Mouse (Mus musculus): ENCODE measurements around the gene Cmtm5. TPM values are rescaled to one million over a fixed set of nuclear protein-coding genes. Genes with fewer than 3 reads are reported as not detected.
"Not testable (repeated sequence)": the region's sequence is repeated elsewhere in the genome, so short reads cannot be mapped to it uniquely, and the experiment has no call there.

Gene Cmtm5
- polyA plus RNA-seq, 1 experiment, result not detected

GRCm38 (mm10) chr14:54976633-54977032 lies 40.6 kb downstream of the Cmtm5 start, which contains the start of gene Gm17428:
TSS of gene Gm17428 (plus strand) at chr14:54976933.
- no peaks in the 10 kb centered on the region for H3K36me3 ChIP-seq (ENCODE audit: control insufficient read depth)
- no peak within 1 kb of the TSS for H3K4me3 ChIP-seq (replicated peaks)
- no peaks in the 10 kb centered on the region; the same call in 1 of the 2 replicates for H3K27me3 ChIP-seq (ENCODE audit: control insufficient read depth)
- no peak for TF ChIP-seq TAL1 (IDR thresholded peaks at IDR 0.05; ENCODE audit: low read length)
- no peak for TF ChIP-seq GATA1 (IDR thresholded peaks at IDR 0.05; ENCODE audit: low read length)
- no peaks in the 10 kb centered on the region for H3K4me1 ChIP-seq (ENCODE audit: control insufficient read depth)
- no peaks in the 10 kb centered on the region for H3K9me3 ChIP-seq (ENCODE audit: control insufficient read depth, low read length)

GRCm38 (mm10) chr14:54978664-54979063 lies 42.6 kb downstream of the Cmtm5 start:
- no peaks in the 10 kb centered on the region for H3K4me1 ChIP-seq (ENCODE audit: control insufficient read depth)
- H3K27me3 ChIP-seq (ENCODE audit: control insufficient read depth), result no peaks in the 10 kb centered on the region; the same call in 1 of the 2 replicates
- no peaks in the 10 kb centered on the region for H3K9me3 ChIP-seq (ENCODE audit: control insufficient read depth, low read length)
- H3K4me3 ChIP-seq (replicated peaks), result no peak overlapping the region
- TF ChIP-seq GATA1 (IDR thresholded peaks at IDR 0.05; ENCODE audit: low read length) (no peak), TAL1 (IDR thresholded peaks at IDR 0.05; ENCODE audit: low read length) (no peak)
- no peaks in the 10 kb centered on the region for H3K36me3 ChIP-seq (ENCODE audit: control insufficient read depth)

DNA sequence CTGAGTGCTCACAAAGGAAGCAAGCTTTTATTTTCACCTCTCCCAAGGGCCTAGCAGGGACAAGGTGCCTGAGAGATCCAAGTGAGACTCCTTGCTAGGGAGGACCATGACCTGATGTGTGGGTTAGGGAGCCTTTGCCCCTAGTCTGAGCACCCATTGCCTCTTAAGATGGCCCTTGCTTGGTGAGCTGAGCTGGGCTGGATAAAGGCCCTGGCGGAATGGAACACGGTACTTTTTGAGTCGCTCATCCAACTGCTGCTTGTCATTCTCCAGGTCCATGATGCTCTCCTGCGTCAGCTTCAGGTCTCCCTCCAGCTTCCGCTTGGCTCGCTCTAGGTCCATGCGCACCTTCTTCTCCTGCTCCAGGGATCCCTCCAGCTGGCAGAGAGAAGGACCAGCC lies 45.9 kb downstream of the Cmtm5 start:
- H3K4me1 ChIP-seq (ENCODE audit: control insufficient read depth), result no peaks in the 10 kb centered on the region
- H3K36me3 ChIP-seq (ENCODE audit: control insufficient read depth), result no peaks in the 10 kb centered on the region
- H3K4me3 ChIP-seq (replicated peaks), result no peak overlapping the region
- no peaks in the 10 kb centered on the region for H3K9me3 ChIP-seq (ENCODE audit: control insufficient read depth, low read length)
- no peaks in the 10 kb centered on the region for H3K27me3 ChIP-seq (ENCODE audit: control insufficient read depth)
- TF ChIP-seq TAL1 (IDR thresholded peaks at IDR 0.05; ENCODE audit: low read length), result no peak
- no peak for TF ChIP-seq GATA1 (IDR thresholded peaks at IDR 0.05; ENCODE audit: low read length)

DNA sequence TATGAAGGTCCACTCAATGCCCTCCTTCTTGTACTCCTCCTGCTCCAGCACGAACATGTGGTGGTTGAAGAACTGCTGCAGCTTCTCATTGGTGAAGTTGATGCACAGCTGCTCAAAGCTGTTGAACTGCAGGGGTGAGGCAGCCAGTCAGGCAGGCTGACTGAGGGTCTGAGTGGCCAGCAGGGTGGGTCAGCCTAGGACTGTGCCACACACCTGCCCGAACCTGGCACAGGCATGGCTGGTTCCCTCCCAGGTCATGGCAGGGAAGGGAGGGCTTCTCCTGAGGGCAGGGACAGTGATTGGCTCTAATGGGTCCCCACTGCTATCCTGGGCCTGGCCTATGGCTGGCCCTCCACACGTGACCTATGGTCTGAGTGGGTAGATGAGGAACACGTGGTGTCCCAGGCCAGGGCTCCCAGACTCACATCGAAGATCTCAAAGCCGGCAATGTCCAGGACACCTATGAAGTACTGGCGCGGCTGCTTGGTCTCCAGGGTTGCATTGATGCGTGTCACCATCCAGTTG lies 52.4 kb downstream of the Cmtm5 start:
- not testable (repeated sequence) for H3K4me3 ChIP-seq (replicated peaks); H3K36me3 ChIP-seq (ENCODE audit: control insufficient read depth); H3K4me1 ChIP-seq (ENCODE audit: control insufficient read depth); H3K9me3 ChIP-seq (ENCODE audit: control insufficient read depth, low read length); H3K27me3 ChIP-seq (ENCODE audit: control insufficient read depth)

Other genes with a start within 250 kb of the Cmtm5 start
- gene Acin1, start 249.3 kb upstream of the Cmtm5 start, polyA plus RNA-seq (2012), result 38.2 and 40.2 TPM in 2 replicates
- not detected in 2 replicates for gene Gm29776, start 237.4 kb upstream of the Cmtm5 start, polyA plus RNA-seq (2012)
- gene Cebpe, start 224.1 kb upstream of the Cmtm5 start, polyA plus RNA-seq (2012), result 0.05 and 0.24 TPM in 2 replicates
- gene Slc7a8, start 154.3 kb upstream of the Cmtm5 start, polyA plus RNA-seq (2012), result 0.25 TPM in 2 replicates
- gene Rnf212b, start 122.1 kb upstream of the Cmtm5 start, polyA plus RNA-seq (2012), result not detected in 2 replicates
- not detected in 2 replicates for gene Homez, start 65.3 kb upstream of the Cmtm5 start, polyA plus RNA-seq (2012)
- gene Ppp1r3e, start 58.7 kb upstream of the Cmtm5 start, polyA plus RNA-seq (2012), result 0.02 TPM in 1 of 2 replicates, not detected in the other
- 0.66 and 0.95 TPM in 2 replicates for gene Bcl2l2, start 52.9 kb upstream of the Cmtm5 start, polyA plus RNA-seq (2012)
- 0.05 and 0.14 TPM in 2 replicates for gene Gm20521, start 52.8 kb upstream of the Cmtm5 start, polyA plus RNA-seq (2012)
- gene Pabpn1, start 43.8 kb upstream of the Cmtm5 start, polyA plus RNA-seq (2012), result 27.8 and 29.0 TPM in 2 replicates
- gene Slc22a17, start 23.1 kb upstream of the Cmtm5 start, polyA plus RNA-seq (2012), result 0.01 TPM in 1 of 2 replicates, not detected in the other
- 0.05 TPM in 1 of 2 replicates, not detected in the other for gene Efs, start 10.1 kb upstream of the Cmtm5 start, polyA plus RNA-seq (2012)
- gene Il25, start 3.6 kb upstream of the Cmtm5 start, polyA plus RNA-seq (2012), result not detected in 2 replicates
- gene Myh6, start 30.7 kb downstream of the Cmtm5 start, polyA plus RNA-seq (2012), result not detected in 2 replicates
- gene Gm17428, start 40.7 kb downstream of the Cmtm5 start, polyA plus RNA-seq (2012), result not detected in 2 replicates
- gene Myh7, start 58.4 kb downstream of the Cmtm5 start, polyA plus RNA-seq (2012), result not detected in 2 replicates
- 2.8 and 3.1 TPM in 2 replicates for gene Ngdn, start 79.2 kb downstream of the Cmtm5 start, polyA plus RNA-seq (2012)
- 0.06 TPM in 2 replicates for gene Zfhx2, start 156.1 kb downstream of the Cmtm5 start, polyA plus RNA-seq (2012)
- 0.02 and 0.04 TPM in 2 replicates for gene Thtpa, start 158.5 kb downstream of the Cmtm5 start, polyA plus RNA-seq (2012)
- gene Ap1g2, start 170.3 kb downstream of the Cmtm5 start, polyA plus RNA-seq (2012), result 1.7 and 2.4 TPM in 2 replicates
- gene Jph4, start 180.7 kb downstream of the Cmtm5 start, polyA plus RNA-seq (2012), result 0.02 TPM in 1 of 2 replicates, not detected in the other

Measured in erythroblast, embryonic 14.5 days (primary cell).